Mouse (Mus musculus): ENCODE results near the gene Gm49394.

Gm49394 gene

DNA sequence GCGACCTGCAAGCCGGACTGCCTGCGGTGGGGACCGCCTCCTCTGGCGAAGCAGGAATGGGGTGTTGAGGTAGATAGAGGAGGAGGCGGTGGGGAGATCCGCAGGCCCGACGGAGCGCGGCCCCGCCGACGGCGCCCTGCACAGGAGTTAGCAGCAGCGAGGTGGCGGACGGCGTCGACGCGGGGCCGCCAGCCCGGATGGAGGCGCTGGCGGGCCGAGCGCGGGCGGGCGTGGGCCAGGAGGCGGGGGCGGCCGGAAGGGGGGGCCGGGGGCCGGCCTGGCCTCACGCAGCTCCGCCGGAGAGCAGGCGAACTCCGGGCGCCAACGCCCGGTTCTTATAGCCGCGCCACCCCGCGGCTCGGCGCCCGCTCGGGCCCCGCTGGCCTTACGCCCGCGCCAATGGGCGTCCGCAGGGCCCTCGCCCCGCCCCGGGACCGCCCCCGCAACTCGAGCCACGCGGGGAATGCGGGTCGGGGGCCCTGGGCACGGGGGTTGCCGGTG is 10.5 kb downstream of the Gm49394 start:
- DNase-seq (ENCODE audit: low spot score in 2 of 2): no peak

DNA sequence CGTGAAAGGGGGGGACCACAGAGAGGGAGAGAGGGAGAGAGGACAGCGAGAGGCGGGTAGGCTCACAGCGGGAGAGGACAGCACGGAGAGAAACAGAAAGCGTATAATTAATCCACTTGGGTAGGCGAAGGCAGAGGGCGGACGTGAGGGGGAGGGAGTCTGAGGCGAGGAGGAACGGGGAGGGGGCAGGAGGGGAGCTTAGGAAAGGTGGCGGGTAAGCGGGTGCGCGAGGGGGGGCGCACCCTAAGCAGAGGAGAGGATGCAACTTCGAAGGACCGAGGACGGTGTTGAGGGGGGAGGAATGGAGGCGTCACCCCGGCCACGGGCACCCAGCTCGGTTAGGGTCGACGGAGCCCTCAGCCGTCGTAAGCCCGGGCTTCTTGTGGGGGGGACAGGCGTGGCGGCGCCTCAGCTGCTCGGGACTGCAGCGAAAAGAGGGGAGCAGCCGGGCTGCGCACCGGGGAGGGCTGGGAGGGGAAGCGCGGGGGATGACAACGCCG is 11.0 kb downstream of the Gm49394 start:
- no peak for DNase-seq (ENCODE audit: low spot score in 2 of 2)

- no peak for DNase-seq (ENCODE audit: low spot score in 2 of 2)
These were observed 11.7 kb downstream of the Gm49394 start for GRCm38 (mm10) chr7:142657821-142658614.

GRCm38 (mm10) chr7:142657341-142657791 is 12.4 kb downstream of the Gm49394 start:
- DNase-seq (ENCODE audit: low spot score in 2 of 2): no peak

- DNase-seq (ENCODE audit: low spot score in 2 of 2): no peak
These were observed 13.7 kb downstream of the Gm49394 start for GRCm38 (mm10) chr7:142656055-142656454.

- DNase-seq (ENCODE audit: low spot score in 2 of 2): no peak
These were observed 14.1 kb downstream of the Gm49394 start for GRCm38 (mm10) chr7:142655633-142656032.

DNA sequence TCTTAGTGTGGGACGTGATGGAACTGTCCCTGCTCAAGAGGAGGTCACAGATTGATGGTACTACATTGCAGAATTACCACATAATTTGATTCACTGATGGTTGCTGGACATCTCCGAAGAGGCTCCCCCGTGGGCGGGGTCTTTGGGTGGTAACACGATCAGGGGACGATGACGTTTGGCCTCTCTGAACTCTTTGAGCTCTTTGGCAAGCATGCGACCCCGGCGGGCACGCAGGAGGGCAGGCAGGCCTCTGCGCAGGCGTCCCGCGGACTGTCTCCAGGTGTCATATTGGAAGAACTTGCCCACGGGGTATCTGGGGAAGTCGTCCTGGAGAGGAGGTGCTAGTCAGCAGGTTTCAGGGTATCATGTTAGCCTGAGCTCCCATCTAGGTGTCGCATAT is 16.0 kb downstream of the Gm49394 start:
- no peak for DNase-seq (ENCODE audit: low spot score in 2 of 2)

- DNase-seq (ENCODE audit: low spot score in 2 of 2): no peak
These were observed 23.1 kb downstream of the Gm49394 start for GRCm38 (mm10) chr7:142646676-142647075.

GRCm38 (mm10) chr7:142645045-142645444 is 24.7 kb downstream of the Gm49394 start:
- no peak for DNase-seq (ENCODE audit: low spot score in 2 of 2)

GRCm38 (mm10) chr7:142636178-142636577 is 33.6 kb downstream of the Gm49394 start:
- no peak for DNase-seq (ENCODE audit: low spot score in 2 of 2)

DNA sequence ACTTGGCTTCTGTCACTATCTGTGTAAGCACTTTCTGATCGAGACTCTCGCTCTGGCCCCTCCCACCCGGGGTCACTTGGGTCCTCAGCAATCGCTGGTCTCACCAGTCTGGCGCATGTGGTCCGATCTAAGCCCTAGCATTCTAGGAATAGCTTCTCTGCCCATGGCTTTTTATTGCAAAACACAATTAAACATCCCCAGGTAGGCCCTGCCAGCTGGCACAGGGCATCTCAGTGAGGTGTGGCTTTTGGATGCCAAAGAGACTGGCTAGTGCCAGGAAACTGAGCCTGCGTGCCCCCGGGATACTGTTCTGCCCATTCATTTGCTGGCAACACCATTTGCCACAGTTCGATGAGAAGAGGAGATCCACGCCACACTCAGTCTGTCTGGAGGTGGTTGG is 39.1 kb downstream of the Gm49394 start:
- no peak for DNase-seq (ENCODE audit: low spot score in 2 of 2)

GRCm38 (mm10) chr7:142629806-142630205 is 39.9 kb downstream of the Gm49394 start:
- no peak for DNase-seq (ENCODE audit: low spot score in 2 of 2)

DNA sequence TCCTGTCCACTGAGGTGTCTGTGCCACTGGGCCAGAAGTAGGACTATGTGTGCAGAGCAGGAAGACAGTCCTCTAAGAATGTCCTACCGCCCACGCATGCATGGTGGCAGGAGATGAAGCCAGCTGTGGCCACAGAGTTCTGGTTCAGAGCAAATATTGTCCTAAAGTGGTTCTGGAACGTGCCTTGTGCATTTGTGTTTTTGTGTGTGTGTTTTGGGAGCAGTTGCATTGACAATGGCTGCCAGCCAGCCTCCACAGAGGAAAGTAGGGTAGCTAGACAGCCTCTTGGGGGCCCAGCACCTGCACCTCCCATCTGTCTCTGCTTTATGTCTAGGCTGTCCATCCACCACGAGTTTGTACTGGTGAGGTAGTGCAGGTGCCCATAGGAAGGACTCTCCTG is 47.6 kb downstream of the Gm49394 start:
- DNase-seq (ENCODE audit: low spot score in 2 of 2): no peak

DNA sequence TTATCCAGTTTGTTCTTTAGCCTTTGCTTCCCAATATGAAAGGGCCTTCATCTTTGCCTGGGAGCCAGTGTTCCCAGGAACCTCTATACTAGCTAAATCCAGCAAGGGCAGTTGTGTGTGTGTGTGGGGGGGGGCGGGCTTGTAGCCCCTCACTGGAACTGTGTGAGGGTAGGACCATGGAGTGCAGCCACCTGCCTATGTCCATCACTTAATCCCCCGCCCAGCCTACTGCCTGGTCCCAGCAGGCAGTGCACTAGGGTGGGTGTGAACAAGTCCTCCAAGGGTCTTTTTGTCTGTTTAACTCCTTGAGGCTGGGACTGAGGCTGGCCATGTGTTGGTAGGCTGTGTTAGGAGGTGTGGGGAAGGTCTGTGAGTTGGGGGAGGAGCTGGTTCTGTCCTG is 56.7 kb downstream of the Gm49394 start:
- no peak for DNase-seq (ENCODE audit: low spot score in 2 of 2)

- peak; percentile 8 to 18 for DNase-seq (ENCODE audit: low spot score in 2 of 2)
These were observed 58.9 kb downstream of the Gm49394 start for GRCm38 (mm10) chr7:142610627-142611406.

- no peak for DNase-seq (ENCODE audit: low spot score in 2 of 2)
These were observed 68.8 kb downstream of the Gm49394 start for GRCm38 (mm10) chr7:142600921-142601320.
